Mouse (Mus musculus) MEL (cell line): ENCODE data around the gene Cdk7. TPM values are rescaled to one million over a fixed set of nuclear protein-coding genes. Genes with fewer than 3 reads are reported as not detected.
A peak's percentile ranks its signal among the peaks of the same experiment; 100 is the strongest.

Experiments used
- DNase-seq: peaks from one replicate; pipeline ENCODE4 v3.0.0; 2011; ENCODE audit warnings: low read depth, low spot score
- H3K27ac ChIP-seq: 2 replicates; pipeline ENCODE4 v1.5.1; 2012; ENCODE audit warnings: low read depth, mild to moderate bottlenecking, control low read depth, low read length, moderate library complexity; ENCODE audit not compliant: control insufficient read depth
- H3K27me3 ChIP-seq, 2 experiments: fragments of 150-350 bp in 1 of 2; sonication (generic) in 1 of 2; 2 replicates each; pipeline ENCODE4 v1.6.1; 2012; ENCODE audit warnings: low read length in 2 of 2, mild to moderate bottlenecking in 2 of 2, improper control_type of control experiment in 1 of 2, moderate library complexity in 1 of 2; ENCODE audit not compliant: insufficient read depth in 2 of 2, control insufficient read depth in 1 of 2
- H3K36me3 ChIP-seq, 2 experiments: 2 replicates each; pipeline ENCODE4 v1.6.1; 2012 to 2014; ENCODE audit warnings: low read length in 2 of 2, improper control_type of control experiment in 1 of 2, inconsistent platforms in 1 of 2, mild to moderate bottlenecking in 1 of 2; ENCODE audit not compliant: insufficient read depth in 2 of 2, control insufficient read depth in 1 of 2
- H3K4me1 ChIP-seq, 2 experiments: fragments of 150-350 bp in 1 of 2; sonication (generic) in 1 of 2; 2 replicates each; pipeline ENCODE4 v1.6.1; 2012; ENCODE audit warnings: low read length in 2 of 2, improper control_type of control experiment in 1 of 2, mild to moderate bottlenecking in 1 of 2; ENCODE audit not compliant: insufficient read depth in 2 of 2, control insufficient read depth in 1 of 2
- H3K4me3 ChIP-seq, 2 experiments: fragments of 150-350 bp in 1 of 2; sonication (generic) in 1 of 2; 2 replicates each; pipeline ENCODE4 v1.5.1; 2012; ENCODE audit warnings: low read depth in 2 of 2, low read length in 2 of 2, mild to moderate bottlenecking in 2 of 2, moderate library complexity in 2 of 2, control low read depth in 1 of 2, improper control_type of control experiment in 1 of 2; ENCODE audit not compliant: control insufficient read depth in 1 of 2, insufficient read depth in 1 of 2
- H3K79me2 ChIP-seq: 2 replicates; pipeline ENCODE4 v1.6.1; 2012; ENCODE audit warnings: mild to moderate bottlenecking, low read length, moderate library complexity; ENCODE audit not compliant: control insufficient read depth, poor library complexity, insufficient read depth
- H3K9ac ChIP-seq: 2 replicates; pipeline ENCODE4 v1.6.1; 2012; ENCODE audit warnings: low read depth, mild to moderate bottlenecking, control low read depth, low read length, moderate library complexity; ENCODE audit not compliant: control insufficient read depth, poor library complexity, severe bottlenecking
- H3K9me3 ChIP-seq: fragments of 150-350 bp; sonication (generic); replicated peaks from 2 replicates; pipeline ENCODE4 v1.6.1; 2012; ENCODE audit warnings: mild to moderate bottlenecking, low read length, improper control_type of control experiment, moderate library complexity; ENCODE audit not compliant: insufficient read depth
- CTCF ChIP-seq, 3 experiments: IDR thresholded peaks in 2 of 3; conservative IDR thresholded peaks in 1 of 3; 2 replicates each; pipeline ENCODE4 v1.5.1; 2011 to 2012; ENCODE audit warnings: low read length in 3 of 3, low read depth in 2 of 3, mild to moderate bottlenecking in 2 of 3, improper control_type of control experiment in 1 of 3, inconsistent platforms in 1 of 3, mixed read lengths in 1 of 3, moderate library complexity in 1 of 3; ENCODE audit not compliant: control insufficient read depth in 1 of 3, insufficient read depth in 1 of 3, poor library complexity in 1 of 3, severe bottlenecking in 1 of 3
- ETS1 ChIP-seq: IDR thresholded peaks from 2 replicates; pipeline ENCODE4 v1.6.1; 2012; ENCODE audit warnings: low read depth, mild to moderate bottlenecking, inconsistent platforms, low read length, improper control_type of control experiment, moderate library complexity
- HCFC1 ChIP-seq: IDR thresholded peaks from 2 replicates; pipeline ENCODE4 v1.6.1; 2012; ENCODE audit warnings: low read depth, mild to moderate bottlenecking, inconsistent platforms, low read length, improper control_type of control experiment, moderate library complexity
- JUND ChIP-seq: IDR thresholded peaks from 2 replicates; pipeline ENCODE4 v1.6.1; 2011; ENCODE audit warnings: low read depth, mild to moderate bottlenecking, improper control_type of control experiment, low read length
- MAFK ChIP-seq: IDR thresholded peaks from 2 replicates; pipeline ENCODE4 v1.6.1; 2011; ENCODE audit warnings: low read depth, mild to moderate bottlenecking, low read length, improper control_type of control experiment, borderline replicate concordance
- MYC ChIP-seq: IDR thresholded peaks from 2 replicates; pipeline ENCODE4 v1.6.1; 2011; ENCODE audit warnings: low read depth, mild to moderate bottlenecking, low read length, improper control_type of control experiment, moderate library complexity
- NRF1 ChIP-seq: IDR thresholded peaks from 2 replicates; pipeline ENCODE4 v1.6.1; 2014; ENCODE audit warnings: low read depth, mild to moderate bottlenecking, inconsistent platforms, low read length, improper control_type of control experiment, moderate library complexity; ENCODE audit not compliant: poor library complexity, insufficient read depth, severe bottlenecking
- POLR2AphosphoS5 ChIP-seq: IDR thresholded peaks from 2 replicates; pipeline ENCODE4 v1.6.1; 2012; ENCODE audit warnings: low read depth, borderline replicate concordance, mild to moderate bottlenecking, inconsistent platforms, low read length, moderate library complexity, mixed read lengths
- RAD21 ChIP-seq: IDR thresholded peaks from 2 replicates; pipeline ENCODE4 v1.6.1; 2011; ENCODE audit warnings: mild to moderate bottlenecking, low read depth, low read length, improper control_type of control experiment
- SMC3 ChIP-seq: IDR thresholded peaks from 2 replicates; pipeline ENCODE4 v1.6.1; 2011; ENCODE audit warnings: low read depth, low read length, improper control_type of control experiment
- TAL1 ChIP-seq: IDR thresholded peaks from 2 replicates; pipeline ENCODE4 v1.6.1; 2012; ENCODE audit warnings: mild to moderate bottlenecking, inconsistent platforms, low read length, moderate library complexity, mixed read lengths
- ZC3H11A ChIP-seq: IDR thresholded peaks from 2 replicates; pipeline ENCODE4 v1.6.1; 2012; ENCODE audit warnings: low read depth, mild to moderate bottlenecking, inconsistent platforms, low read length, improper control_type of control experiment
- polyA plus RNA-seq, 2 experiments: library from polyadenylated mRNA; stranded (reverse) in 1 of 2; unstranded in 1 of 2; fragments of >175 nt in 1 of 2; fragments of >200 nt in 1 of 2; gene quantifications; 2 replicates each; pipeline versions ENCODE4 v1.2.1 to v1.2.4; 2012; ENCODE audit warnings: low replicate concordance in 2 of 2, low read depth in 1 of 2; ENCODE audit not compliant: insufficient read length in 2 of 2, insufficient read depth in 1 of 2, missing spikeins in 1 of 2
- total RNA-seq: library from RNA; depleted of rRNA; stranded (reverse); fragments of 300-350 nt; gene quantifications from 2 replicates; pipeline ENCODE4 v1.2.3, GENCODE M21; 2012

Gene Cdk7
- total and polyA plus RNA-seq, 3 experiments, result 67.7 to 87.1 TPM; not detected in 1

DNA sequence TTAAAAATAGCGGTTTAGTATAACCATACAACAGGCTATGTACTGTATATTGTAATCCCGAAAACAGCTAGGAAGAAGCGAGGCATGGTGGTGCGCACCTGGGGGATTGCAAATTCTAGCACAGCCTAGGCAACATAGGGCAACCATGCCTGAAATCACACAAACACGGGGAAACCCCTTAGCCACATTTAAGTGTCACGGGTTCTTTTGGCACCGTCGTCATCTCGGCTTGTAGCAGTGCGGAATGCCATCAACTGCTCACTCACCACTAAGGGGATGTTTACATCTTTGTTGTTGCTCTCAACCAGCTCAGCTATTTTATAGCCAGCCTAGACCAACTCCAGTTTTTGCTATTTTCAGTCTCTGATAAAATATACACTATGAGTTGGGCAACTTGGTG lies 31.9 kb downstream of the Cdk7 start:
- H3K9ac ChIP-seq, result no peak overlapping the region
- no peaks in the 10 kb centered on the region for H3K27me3 ChIP-seq
- H3K9me3 ChIP-seq, result no peaks in the 10 kb centered on the region
- no peaks in the 10 kb centered on the region for H3K4me1 ChIP-seq
- DNase-seq, result no peak
- no peak for TF ChIP-seq NRF1
- TF ChIP-seq JUND, result no peak
- no peak for TF ChIP-seq HCFC1
- no peak for TF ChIP-seq MYC
- H3K27ac ChIP-seq, result no peak overlapping the region
- H3K4me3 ChIP-seq, result no peak overlapping the region
- peaks cover 0 to 18% of the 10 kb centered on the region in 2 experiments; a peak in 2 of 4 replicates for H3K36me3 ChIP-seq
- no peaks in the 10 kb centered on the region for H3K79me2 ChIP-seq

DNA sequence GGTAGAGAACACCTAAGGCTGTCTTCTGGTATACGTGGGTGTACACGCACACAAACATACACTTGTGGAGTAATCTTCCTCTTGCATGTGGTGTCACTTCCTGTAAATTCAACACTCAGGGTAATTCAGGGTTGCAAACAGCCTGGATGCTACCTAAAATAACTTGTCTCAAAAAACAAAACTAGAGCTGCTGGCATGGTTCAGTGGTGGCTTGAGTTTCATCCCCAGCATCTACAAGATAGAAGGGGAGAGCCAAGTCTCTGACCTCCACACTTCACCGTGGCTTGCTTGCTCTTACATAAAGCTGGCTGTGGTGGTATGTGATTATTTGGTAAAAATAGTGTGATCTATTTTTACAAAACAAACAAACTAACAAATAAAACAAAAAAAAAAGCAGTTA lies 33.2 kb downstream of the Cdk7 start:
- no peak overlapping the region for H3K4me3 ChIP-seq
- no peak for DNase-seq
- H3K79me2 ChIP-seq, result no peaks in the 10 kb centered on the region
- TF ChIP-seq POLR2AphosphoS5 (no peak), TAL1 (no peak), MAFK (no peak)
- no peak overlapping the region for H3K9ac ChIP-seq
- H3K36me3 ChIP-seq, result peaks cover 0 to 7% of the 10 kb centered on the region in 2 experiments; a peak in 2 of 4 replicates
- H3K4me1 ChIP-seq, result no peaks in the 10 kb centered on the region
- no peak overlapping the region for H3K27ac ChIP-seq
- no peaks in the 10 kb centered on the region for H3K9me3 ChIP-seq
- no peaks in the 10 kb centered on the region for H3K27me3 ChIP-seq

DNA sequence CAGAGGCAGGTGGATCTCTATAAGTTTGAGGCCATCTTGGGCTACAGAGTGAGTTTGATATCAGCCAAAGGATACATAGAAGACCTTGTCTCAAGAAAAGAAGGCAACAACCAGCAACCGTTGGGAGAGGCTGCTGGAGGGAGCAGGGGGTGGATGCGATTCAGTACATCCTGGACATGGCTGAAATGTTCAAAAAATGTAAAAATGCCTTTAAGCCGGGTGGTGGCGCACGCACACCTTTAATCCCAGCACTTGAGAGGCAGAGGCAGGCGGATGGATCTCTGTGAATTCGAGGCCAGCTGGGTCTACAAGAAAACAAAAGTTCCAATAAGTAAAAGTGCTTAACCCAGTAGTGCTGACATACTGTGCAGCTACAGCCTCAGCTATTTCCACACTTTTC lies 43.2 kb downstream of the Cdk7 start:
- no peak overlapping the region for H3K4me3 ChIP-seq
- peaks cover 0 to 3% of the 10 kb centered on the region in 2 experiments; a peak in 2 of 4 replicates for H3K36me3 ChIP-seq
- H3K9me3 ChIP-seq, result no peaks in the 10 kb centered on the region
- H3K27ac ChIP-seq, result no peak overlapping the region
- no peak overlapping the region for H3K9ac ChIP-seq
- H3K79me2 ChIP-seq, result no peaks in the 10 kb centered on the region
- peak; percentile 59 for DNase-seq
- peak; percentile 62 for TF ChIP-seq SMC3
- TF ChIP-seq ETS1, result no peak
- TF ChIP-seq RAD21, result peak; percentile 74
- peak in 2 of 3 experiments; percentile 49 to 66; a peak in 5 of 6 replicates for TF ChIP-seq CTCF (IDR thresholded peaks at IDR 0.05 in 2 of 3, conservative IDR thresholded peaks at IDR 0.05 in 1 of 3; ENCODE audit: control insufficient read depth in 1 of 3, insufficient read depth in 1 of 3, low read depth in 2 of 3, low read length in 3 of 3, poor library complexity in 1 of 3, severe bottlenecking in 1 of 3)
- TF ChIP-seq ZC3H11A, result peak; percentile 47
- H3K4me1 ChIP-seq, result no peaks in the 10 kb centered on the region; a peak in 1 of 4 replicates
- no peaks in the 10 kb centered on the region for H3K27me3 ChIP-seq
